9 mouse cellular contexts compared by ENCODE assay signal in genomic region chr5:106574560-106574946, GRCm38 (mm10). TPM values are rescaled to one million over a fixed set of nuclear protein-coding genes. Genes with fewer than 3 reads are reported as not detected.
DNase-seq lines count a peak whose midpoint lies in the region; ATAC-seq lines count a peak whose summit lies in the region.
"Had no signal": no experiment of that assay in that cellular context is flagged by ENCODE, and none has a peak within 500 bp of the region (broad histone marks: within the 10 kb centered on the region; RNA-seq: fewer than 3 reads in every experiment).

No protein-coding gene starts in this region.

- peak; percentile 75 for DNase-seq in CD4-positive, CD25-positive, alpha-beta regulatory T cell, adult 2 months (ENCODE audit: low read depth, low spot score)
- DNase-seq in c-Kit-positive CD71-positive TER-119-negative erythroid progenitor cells, embryonic 14.5 days (ENCODE audit: low read depth) = peak; percentile 39
- DNase-seq in forebrain, embryonic 10.5 days (ENCODE audit: extremely low spot score, low spot score) = peak; percentile 88
- peak; percentile 87 for DNase-seq in kidney, postnatal 10 days
- peak; percentile 85 for DNase-seq in liver, embryonic 11.5 days (ENCODE audit: low spot score)
- peak; percentile 68 for DNase-seq in naive thymus-derived CD4-positive, alpha-beta T cell, adult 2 months (ENCODE audit: low read depth)
- DNase-seq in spleen, postnatal 4 days (ENCODE audit: low spot score in 2 of 2) = peak; percentile 80 to 91

- H3K36me3 ChIP-seq in forebrain, embryonic 10.5 days (replicated peaks) = no peaks in the 10 kb centered on the region
- H3K36me3 ChIP-seq in heart, embryonic 14.5 days (ENCODE audit: control insufficient read depth, insufficient read depth, low read length) = no peaks in the 10 kb centered on the region
- H3K36me3 ChIP-seq in liver, embryonic 11.5 days (ENCODE audit: control insufficient read depth, insufficient read depth, low read length) = no peaks in the 10 kb centered on the region

- peaks cover 7% of the 10 kb centered on the region; the same call in 1 of the 2 replicates for H3K9me3 ChIP-seq in forebrain, embryonic 10.5 days
- H3K9me3 ChIP-seq in heart, embryonic 14.5 days (ENCODE audit: control insufficient read depth, low read length) = no peaks in the 10 kb centered on the region
- H3K9me3 ChIP-seq in liver, embryonic 11.5 days (ENCODE audit: control insufficient read depth, low read length) = no peaks in the 10 kb centered on the region

- ATAC-seq in heart, embryonic 14.5 days (ENCODE audit: insufficient number of reproducible peaks, insufficient read depth, low FRiP score, low read depth) = peak; percentile 82
- peak; percentile 95 for ATAC-seq in liver, embryonic 11.5 days (replicated peaks; ENCODE audit: low FRiP score)

- H3K4me3 ChIP-seq in forebrain, embryonic 10.5 days = peak overlapping the region; percentile 69
- H3K4me3 ChIP-seq in heart, embryonic 14.5 days (ENCODE audit: control insufficient read depth in 1 of 2, insufficient read depth in 1 of 2, low read depth in 1 of 2, low read length in 2 of 2) = peak overlapping the region; percentile 50 to 67
- peak overlapping the region; percentile 69 for H3K4me3 ChIP-seq in liver, embryonic 11.5 days (ENCODE audit: low read depth, low read length)

- WGBS in forebrain, embryonic 10.5 days = under 1% methylated on average over 44 of the region's 45 CpGs
- under 1% methylated on average over 33 of the region's 45 CpGs for WGBS in heart, embryonic 14.5 days
- WGBS in liver, embryonic 11.5 days = 1% methylated on average over 45 of the region's 45 CpGs

- H3K27me3 ChIP-seq in forebrain, embryonic 10.5 days (ENCODE audit: poor library complexity, severe bottlenecking) = peaks cover 95% of the 10 kb centered on the region
- peaks cover 18% of the 10 kb centered on the region for H3K27me3 ChIP-seq in heart, embryonic 14.5 days (ENCODE audit: control insufficient read depth, insufficient read depth, low read length)
- peaks cover 13% of the 10 kb centered on the region for H3K27me3 ChIP-seq in liver, embryonic 11.5 days (replicated peaks; ENCODE audit: control insufficient read depth, insufficient read depth, low read length)

- H3K4me1 ChIP-seq in forebrain, embryonic 10.5 days = peaks cover 36% of the 10 kb centered on the region
- peaks cover 0 to 4% of the 10 kb centered on the region in 2 experiments; a peak in 1 of 4 replicates for H3K4me1 ChIP-seq in heart, embryonic 14.5 days (ENCODE audit: control insufficient read depth in 2 of 2, insufficient read depth in 2 of 2, low read length in 2 of 2)
- H3K4me1 ChIP-seq in liver, embryonic 11.5 days (replicated peaks; ENCODE audit: control insufficient read depth, insufficient read depth, low read length) = no peaks in the 10 kb centered on the region

- H3K27ac ChIP-seq in forebrain, embryonic 10.5 days = peak overlapping the region; percentile 85
- H3K27ac ChIP-seq in heart, embryonic 14.5 days (replicated peaks in 1 of 2; ENCODE audit: control insufficient read depth in 1 of 2, insufficient read depth in 1 of 2, low read depth in 2 of 2, low read length in 2 of 2) = no peak overlapping the region
- H3K27ac ChIP-seq in liver, embryonic 11.5 days (ENCODE audit: low read depth, low read length) = no peak overlapping the region

- peak overlapping the region; percentile 100 for H3K4me2 ChIP-seq in heart, embryonic 14.5 days (ENCODE audit: low read length)
- H3K4me2 ChIP-seq in liver, embryonic 11.5 days = peak overlapping the region; percentile 100

- peak overlapping the region; percentile 73 for H3K9ac ChIP-seq in heart, embryonic 14.5 days (ENCODE audit: low read length)
- peak overlapping the region; percentile 66 for H3K9ac ChIP-seq in liver, embryonic 11.5 days (ENCODE audit: low read depth, low read length)

RNA-seq across cellular contexts. Expression of gene Gm17304, which starts 34.3 kb away (rescaled TPM):
- polyA plus RNA-seq in forebrain, embryonic 10.5 days (2016; fragmentation: Nextera tagmentation; extraction: Ambion mirVana) = not detected in 2 replicates
- not detected in 2 replicates for polyA plus RNA-seq in heart, embryonic 14.5 days (2014; fragmentation: Nextera tagmentation; extraction: Ambion mirVana)
- polyA plus RNA-seq in liver, embryonic 11.5 days (2014; fragmentation: Nextera tagmentation; extraction: Ambion mirVana) = not detected in 2 replicates
- polyA plus RNA-seq: C2C12 had no signal
